Mouse (Mus musculus): ENCODE data around the gene Vmn1r78.

DNA sequence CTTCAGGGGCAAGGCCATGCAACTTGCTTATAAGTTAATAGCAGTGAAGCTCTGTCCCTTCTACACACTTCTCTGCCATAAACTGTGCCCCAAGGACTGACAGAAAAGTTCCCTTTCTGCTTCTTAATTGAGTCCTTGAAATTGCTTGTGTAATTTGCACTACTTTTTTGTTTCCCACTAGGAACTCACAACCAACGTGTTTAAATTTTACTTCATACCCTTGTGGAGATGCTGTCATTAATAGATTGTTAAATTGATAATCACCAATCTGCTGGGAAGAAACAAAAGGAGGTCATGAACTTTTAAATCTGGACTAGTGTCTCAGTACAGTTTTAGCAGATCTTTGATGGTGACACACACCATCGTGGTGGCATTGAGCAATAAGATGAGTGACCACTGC, at the start of gene Vmn1r78:
- no peak for TF ChIP-seq POLR2A (IDR thresholded peaks at IDR 0.05; ENCODE audit: insufficient read depth, low read depth, low read length)
- TF ChIP-seq CTCF (IDR thresholded peaks at IDR 0.05; ENCODE audit: insufficient read depth, low read depth, low read length): no peak
